Mouse (Mus musculus) adrenal gland, adult 8-10 months (tissue): Measurements from ENCODE around the gene Atad1. TPM values are rescaled to one million over a fixed set of nuclear protein-coding genes. Genes with fewer than 3 reads are reported as not detected.
"Not testable (repeated sequence)": the region's sequence is repeated elsewhere in the genome, so short reads cannot be mapped to it uniquely, and the experiment has no call there.

Experiments
- DNase-seq: peaks from one replicate; pipeline ENCODE4 v3.0.0; 2022
- total RNA-seq, 4 experiments: library from RNA; stranded (reverse); gene quantifications; 2 replicates each; pipeline ENCODE4 v1.2.4; 2022

The Atad1 gene
- 10 to 100 TPM; 75.4 to 88.7 (median 82.5) TPM for total RNA-seq

DNA sequence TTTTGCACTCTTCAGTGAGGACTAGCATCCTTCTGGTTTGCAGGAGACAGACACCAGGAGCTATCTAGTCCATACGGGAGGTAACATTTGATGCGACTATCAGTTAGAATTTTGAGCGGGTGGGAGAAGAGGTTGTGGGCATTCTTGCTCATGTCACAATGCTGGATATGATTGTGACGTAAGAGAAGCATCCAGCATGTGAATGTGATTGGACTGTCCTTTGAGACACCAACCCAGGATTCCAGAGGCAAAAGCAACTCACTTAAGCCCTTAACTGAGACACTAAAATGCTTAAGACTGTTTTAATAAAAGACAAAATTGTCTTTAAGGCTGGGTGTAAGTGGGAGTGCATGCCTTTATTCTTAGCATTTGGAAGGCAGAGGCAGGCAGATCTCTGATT, at the start of gene Atad1:
Gene Atad1, minus strand, starts transcription at position 101 of the 400 bp plus-strand sequence.
- DNase-seq = no peak

GRCm38 (mm10) chr19:32788016-32788415, 48.4 kb upstream of the Atad1 start:
- not testable (repeated sequence) for DNase-seq

DNA sequence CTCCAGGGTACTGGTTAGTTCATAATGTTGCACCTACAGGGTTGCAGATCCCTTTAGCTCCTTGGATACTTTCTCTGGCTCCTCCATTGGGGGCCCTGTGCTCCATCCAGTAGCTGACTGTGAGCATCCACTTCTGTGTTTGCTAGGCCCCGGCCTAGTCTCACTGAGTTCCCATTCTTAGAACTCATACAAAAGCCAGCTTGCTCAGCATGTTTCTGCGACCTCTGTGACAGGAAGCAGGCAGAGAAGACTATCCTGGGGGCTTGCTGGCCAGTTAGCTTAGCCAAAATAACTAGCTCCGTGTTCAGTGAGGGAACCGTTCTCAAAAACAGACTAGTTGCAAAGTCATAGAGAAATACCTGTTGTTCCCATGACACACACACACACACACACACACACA, 47.8 kb upstream of the Atad1 start:
- DNase-seq = not testable (repeated sequence)

DNA sequence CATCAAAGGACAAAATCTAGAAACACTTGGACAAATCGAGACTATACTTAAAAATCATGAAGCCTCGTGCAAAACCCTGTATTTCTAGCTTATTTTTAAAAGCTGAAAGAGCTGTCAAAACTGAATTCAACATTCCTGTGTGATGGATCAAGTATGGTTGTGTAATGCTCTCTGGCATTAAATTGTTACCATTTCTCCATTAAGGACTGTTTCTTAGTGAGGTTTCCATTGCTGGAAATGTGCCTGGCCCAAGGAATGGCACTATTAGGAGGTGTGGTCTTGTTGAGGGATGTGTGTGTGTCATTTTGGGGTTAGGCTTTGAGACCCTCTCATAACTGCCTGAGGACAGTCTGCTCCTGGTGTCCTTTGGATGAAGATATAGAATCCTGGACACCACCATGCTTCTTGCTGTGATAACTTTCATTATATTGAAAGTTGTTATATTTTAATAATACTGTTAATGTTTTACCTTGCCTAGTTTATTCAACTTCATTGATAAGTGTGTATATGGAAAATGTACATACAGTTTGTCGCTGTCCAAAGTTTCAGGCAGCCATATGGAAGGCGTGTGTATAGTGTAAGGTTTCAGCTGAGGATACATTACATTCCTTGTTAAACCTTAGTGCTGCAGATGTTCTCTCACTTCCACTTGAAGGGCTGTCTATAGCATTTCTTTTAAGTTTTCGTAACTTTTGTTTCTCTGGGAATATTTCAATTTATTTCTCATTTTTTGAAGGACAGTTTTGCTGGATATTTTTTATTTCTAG, 41.9 kb upstream of the Atad1 start:
- no peak for DNase-seq

- DNase-seq = no peak
These were observed 39.5 kb upstream of the Atad1 start for GRCm38 (mm10) chr19:32779131-32779530.

GRCm38 (mm10) chr19:32778411-32778810, 38.8 kb upstream of the Atad1 start:
- DNase-seq = no peak

- DNase-seq = no peak
These were observed 22.9 kb upstream of the Atad1 start for GRCm38 (mm10) chr19:32762493-32762892.

DNA sequence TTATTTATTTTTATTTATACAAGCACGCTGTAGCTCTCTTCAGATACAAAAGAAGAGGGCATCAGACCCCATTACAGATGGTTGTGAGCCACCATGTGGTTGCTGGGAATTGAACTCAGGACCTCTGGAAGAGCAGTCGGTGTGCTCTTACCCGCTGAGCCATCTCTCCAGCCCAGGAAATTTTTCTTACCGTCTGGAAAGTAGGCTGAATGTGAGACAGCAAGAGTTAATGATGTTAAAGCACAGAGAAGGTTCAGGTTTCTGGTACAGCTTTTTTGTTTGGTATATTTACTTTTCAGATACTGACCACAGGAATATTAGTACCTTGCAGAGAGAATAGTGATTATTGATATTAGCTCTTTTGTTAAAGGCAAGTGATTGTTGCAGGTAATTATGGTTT, 21.6 kb upstream of the Atad1 start:
- no peak for DNase-seq

DNA sequence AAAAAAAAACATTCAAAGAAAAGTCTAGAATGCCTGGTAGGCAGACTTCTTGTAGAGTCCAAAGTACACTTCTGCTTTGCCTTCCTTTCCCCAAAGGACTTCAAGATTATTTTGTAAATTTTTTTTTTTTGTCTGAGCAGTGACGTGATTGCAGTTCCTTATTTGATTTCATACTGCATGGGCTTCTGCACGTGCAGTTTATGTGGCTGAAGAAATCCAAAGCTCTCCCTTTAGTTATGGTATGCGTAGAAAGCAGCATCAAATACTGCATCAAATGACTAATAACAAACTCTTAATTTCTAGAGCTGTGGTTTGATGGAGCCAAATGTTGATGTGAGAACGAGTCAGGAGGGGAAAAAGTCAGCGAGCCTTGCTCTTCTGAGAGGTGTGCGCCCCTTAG, 20.9 kb upstream of the Atad1 start:
- no peak for DNase-seq

GRCm38 (mm10) chr19:32759357-32760024, 19.9 kb upstream of the Atad1 start:
- DNase-seq = no peak

DNA sequence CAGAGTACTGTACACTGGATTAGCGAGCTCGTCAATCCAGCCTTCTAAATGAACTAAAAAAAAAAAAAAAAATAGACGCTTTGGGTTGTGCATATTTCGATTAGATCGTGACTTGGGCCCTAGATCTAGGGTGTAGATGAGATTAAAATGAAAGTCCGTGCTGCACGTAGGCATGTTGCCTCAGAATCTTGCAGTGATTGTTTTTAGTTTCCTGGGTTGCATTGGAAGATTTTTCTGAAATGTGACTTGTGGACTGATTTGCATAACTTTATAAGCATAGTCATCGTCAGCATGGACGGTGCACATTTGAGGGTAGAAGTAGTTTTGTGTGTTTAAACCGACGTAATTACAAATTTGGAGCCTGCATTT, 19.2 kb upstream of the Atad1 start:
- no peak for DNase-seq

- DNase-seq = peak; percentile 38
These were observed 18.5 kb upstream of the Atad1 start for GRCm38 (mm10) chr19:32757831-32758792.

DNA sequence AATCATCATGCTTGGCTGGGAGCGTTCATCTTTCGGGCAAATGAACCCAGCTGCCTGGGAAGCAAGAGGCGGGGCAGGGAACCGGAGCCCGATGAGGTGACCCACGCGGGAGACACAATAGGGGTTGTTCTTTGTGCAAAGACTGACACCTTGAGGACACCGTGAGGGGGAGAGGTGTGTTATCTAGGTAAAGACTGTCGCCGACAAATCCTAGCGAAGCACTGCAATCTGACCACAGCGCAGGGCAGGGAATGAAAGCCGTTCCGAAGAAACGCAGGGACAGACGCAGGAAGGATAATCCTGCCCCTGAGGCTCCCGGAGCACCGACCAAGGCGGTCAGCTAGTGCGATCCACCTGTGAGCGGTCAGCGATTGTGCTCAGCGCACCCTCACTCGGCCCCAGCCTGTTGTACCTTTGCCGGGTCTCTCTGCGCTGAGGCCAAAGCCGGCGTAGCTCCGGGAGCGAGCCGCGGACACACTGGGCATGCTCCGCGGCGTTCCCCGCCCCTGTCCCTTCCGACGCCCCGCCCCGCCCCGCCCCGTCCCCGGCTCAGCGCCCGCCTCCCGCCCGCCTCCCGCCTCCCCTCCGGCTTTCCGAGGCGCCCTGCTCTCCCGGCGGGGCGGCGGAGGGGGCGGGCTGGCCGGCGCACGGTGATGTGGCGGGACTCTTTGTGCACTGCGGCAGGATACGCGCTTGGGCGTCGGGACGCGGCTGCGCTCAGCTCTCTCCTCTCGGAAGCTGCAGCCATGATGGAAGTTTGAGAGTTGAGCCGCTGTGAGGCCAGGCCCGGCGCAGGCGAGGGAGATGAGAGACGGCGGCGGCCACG, 17.5 kb upstream of the Atad1 start, which contains the start of gene Pten:
Gene Pten, plus strand, starts transcription at position 598 of the 826 bp plus-strand sequence.
- DNase-seq = peak; percentile 92

DNA sequence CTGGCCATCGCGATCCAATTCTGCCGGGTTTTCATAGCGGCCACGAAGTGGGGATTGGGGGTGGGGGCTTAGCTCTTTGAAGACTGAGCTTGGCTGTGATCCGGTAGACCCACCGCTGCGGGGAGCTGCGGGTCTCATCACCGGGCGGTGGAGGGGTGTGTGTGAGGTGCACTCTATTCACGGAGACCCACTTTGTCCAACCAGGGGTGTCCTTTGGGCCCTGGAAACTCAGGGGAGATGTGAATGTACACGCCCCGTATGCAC, 17.0 kb upstream of the Atad1 start:
- no peak for DNase-seq

DNA sequence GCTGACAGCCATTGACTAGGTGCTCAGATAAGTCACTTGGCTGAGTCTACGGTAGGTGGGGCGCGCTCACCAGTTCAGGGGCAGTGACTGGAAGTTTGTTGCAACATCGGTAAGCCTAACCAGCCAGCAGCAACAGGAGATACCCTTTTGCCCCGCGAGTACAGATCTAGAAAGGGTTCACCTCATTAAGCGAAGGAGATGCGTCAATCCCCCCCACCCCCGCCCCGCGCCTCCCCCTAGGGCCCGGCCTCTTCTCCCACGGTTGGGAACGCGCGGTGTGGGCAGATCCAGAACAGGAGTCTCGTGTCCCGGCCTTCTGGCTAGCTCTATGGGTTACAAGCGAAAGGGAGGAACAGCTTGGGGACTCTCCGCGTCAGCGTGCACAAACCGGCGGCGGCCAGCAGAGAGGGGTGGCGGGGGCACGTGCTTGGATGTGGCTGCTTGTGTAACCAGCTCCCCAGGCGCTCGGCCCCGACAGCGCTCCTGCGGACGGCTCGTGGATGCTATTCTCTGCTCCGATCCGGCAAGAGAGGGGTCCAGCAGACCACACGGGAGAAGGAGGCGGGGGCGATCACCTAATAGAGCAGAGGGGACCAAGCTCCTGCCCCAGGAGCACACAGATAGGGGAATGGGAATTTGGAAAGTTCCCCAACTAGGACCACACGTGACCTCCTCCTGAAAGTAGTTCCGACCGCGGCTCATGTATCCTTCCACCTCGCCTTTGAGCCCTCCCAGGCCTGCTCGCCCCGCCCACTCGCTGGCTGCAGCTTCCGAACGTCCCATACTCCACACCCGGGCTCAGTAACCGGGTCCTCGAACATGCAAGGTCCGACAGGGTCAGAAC, 16.4 kb upstream of the Atad1 start:
- DNase-seq = peak; percentile 95

DNA sequence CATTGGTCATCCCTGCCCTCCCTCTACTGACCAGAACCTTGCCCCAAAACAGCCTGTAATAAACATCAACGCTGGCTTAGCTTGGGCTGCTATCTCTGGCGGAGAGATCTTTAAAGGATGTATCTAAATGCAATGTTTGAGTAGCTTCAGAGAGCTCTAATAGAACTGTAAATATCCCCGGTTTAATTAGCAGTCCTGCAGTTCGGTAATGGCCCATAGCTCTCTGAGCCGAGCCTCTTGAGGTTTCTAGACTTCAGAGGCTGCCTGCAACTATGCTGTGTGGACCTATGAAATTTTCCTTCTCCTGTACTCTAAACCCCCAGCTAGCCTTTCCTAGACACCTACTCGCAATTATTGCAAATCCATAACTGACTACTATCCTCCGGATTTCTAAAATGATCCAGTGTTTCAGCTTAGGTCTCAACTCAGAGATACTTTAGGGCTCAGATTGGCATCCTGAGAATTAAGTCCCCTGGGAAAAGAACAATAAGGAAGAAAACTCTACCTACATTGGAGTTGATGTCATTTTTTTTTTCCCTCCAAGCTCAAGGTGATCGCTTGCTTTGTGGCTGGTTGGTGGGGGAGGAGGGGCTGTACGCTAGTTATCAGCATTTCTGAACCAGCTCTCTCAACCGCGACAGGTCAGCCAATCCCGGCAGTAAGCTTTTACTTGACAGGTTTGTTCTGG, 15.7 kb upstream of the Atad1 start:
- DNase-seq = no peak

GRCm38 (mm10) chr19:32754188-32755000, 14.8 kb upstream of the Atad1 start:
- DNase-seq = no peak

DNA sequence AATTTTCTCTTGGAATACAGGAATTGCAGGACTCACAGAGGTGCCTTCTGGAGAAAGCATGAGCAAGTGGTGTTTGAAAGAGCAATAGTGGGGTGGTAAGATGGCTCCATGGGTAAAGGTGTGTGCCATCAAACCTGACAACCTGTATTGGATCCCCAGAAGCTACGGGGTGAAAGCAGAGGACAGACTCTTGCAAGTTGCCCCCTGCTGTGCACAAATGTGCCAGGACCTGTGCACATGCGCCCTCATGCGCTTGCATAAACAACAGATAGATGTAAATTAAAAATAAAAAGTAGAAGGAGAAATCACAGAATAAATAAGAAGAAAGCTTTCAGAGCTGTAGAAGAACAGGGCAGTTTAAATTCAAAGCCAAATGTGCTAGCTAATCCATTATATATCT, 13.8 kb upstream of the Atad1 start:
- no peak for DNase-seq

GRCm38 (mm10) chr19:32752357-32752756, 12.8 kb upstream of the Atad1 start:
- no peak for DNase-seq

DNA sequence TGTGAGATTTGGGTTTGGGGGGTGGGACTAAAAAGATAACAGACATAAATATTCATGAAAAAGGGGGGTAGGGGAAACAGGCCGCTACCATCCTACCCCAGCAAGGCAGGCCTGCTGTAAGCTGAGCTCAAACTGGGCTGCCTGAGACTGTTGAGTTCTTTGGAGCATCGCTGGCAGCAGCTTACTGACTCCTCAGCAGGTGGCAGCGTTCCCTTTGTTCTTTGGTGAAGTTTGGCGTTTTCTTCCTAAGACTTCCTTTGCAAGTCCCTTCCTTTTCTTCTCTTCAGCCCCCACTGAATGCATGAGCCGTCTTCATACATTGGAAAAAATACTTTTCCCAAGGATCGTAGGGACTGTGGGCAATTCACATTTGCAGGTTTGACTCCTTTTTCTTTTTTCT, 9.8 kb upstream of the Atad1 start:
- DNase-seq = no peak
